Mouse (Mus musculus) cerebellum, adult 9-11 months (tissue): ENCODE results near the gene Nfasc.

Experiments
- DNase-seq: peaks from one replicate; pipeline ENCODE4 v3.0.0; 2022

Nfasc gene

DNA sequence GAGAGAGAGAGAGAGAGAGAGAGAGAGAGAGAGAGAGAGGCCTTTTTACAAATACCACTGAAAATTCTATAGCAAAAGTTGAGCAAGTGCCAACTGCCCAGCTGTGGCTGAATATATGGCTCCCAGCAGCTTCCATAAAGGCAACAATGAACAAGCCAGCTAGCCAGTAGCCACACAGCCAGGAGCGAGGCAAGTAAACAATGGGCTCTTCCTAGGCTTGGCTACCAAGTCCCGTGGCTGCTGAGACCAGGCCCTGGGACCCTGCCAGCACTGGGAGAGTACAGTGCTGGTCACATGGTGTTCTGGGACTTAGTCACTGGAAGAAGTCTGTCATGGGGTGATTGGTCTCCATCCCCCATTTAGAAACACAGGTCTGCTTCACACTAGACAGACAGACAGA is 14.0 kb downstream of the Nfasc start:
- DNase-seq: peak; percentile 66

DNA sequence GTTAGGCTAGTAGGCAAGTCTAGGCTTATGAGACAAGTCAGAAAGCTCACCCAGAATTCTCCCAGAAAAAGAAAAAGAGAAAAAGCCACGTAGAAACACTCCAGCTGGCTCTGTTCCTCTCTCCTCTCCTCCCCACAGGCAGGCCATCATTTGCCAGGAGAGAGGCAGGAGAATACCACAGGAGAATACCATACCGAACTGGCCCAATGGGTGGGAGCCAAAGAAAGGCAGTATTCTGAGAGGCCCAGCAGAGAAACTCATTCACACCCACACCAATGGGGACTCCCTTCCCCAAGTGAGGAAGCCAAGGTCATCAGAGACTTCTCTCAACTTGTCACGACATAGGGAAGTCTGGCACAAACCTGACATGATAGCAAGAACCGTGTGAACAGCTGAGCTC is 19.2 kb downstream of the Nfasc start:
- peak; percentile 60 for DNase-seq

DNA sequence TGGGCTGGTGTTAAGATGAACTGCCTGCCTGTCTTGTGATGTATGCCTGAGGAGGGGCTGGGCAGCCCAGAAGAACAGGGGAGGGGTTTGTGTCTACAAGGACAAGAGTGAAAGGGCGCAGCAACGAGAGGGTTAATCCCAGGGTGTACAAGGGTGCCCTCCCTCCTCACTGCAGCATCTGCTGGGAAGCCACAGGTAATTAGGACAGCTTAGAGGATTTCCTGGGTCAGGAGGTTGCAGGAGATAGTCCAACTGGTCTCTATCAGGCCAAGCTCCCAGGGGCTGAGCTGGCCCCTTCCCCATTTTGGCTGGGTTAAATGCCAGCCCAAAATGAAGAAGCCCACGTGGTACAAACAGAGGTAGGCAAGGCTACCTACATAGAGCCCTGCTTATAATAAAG is 20.3 kb downstream of the Nfasc start:
- DNase-seq: no peak

DNA sequence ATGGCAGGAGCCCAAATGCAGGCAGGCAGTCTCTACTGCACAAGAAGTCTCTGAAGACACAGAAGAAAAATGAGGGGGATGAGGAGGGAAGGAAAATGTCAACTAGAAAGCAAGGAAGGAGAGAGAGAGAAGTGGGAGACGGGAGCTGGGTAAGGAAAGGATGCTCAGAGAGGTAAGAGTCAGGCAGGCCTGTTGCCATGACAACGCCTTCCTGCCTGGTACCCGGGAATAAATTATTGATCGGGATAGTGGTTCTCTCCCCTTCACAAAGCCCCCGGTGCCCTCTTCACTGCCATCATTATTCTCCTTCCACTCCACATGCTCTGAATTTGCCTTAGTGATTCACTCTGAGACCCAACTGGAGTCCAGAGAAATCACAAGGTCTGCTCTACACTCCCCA is 23.4 kb downstream of the Nfasc start:
- no peak for DNase-seq

DNA sequence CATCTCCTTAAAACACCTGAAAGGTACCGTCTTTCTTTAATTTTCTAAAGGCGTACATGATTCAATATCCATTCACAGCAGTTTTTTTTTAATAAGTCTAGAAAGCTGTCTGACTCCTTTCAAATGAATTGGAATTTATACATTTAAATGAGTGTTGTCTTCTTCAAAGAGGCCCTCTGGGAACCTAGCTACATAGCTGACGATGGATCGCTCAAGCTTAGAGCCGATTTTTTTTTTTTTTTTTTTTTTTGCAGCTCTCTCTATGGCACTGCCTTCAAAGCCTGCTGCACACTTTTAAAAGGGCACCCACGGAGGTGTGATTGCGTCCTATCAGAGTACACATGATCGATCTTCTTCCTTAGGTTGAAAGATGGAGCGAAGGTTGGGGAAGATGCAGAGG is 26.6 kb downstream of the Nfasc start:
- no peak for DNase-seq

DNA sequence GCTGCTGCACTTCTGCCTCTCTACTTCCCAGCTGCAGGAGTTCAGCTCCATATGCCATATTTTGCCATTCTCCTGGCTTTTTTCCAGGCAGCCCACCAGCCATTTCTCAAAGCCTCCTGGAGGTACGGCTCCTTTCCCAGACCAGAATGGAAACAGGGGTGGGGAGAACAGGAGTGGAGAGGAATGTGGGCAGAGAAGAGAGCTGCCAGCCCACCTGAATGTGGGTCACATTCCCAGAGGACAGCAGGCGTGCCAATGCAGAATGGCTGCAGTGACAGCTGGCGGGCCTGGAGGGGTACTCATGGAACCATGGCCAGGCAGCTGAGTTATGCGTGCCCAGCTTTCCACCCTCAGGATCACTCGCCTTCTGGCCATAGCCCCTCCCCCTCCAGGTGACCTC is 32.2 kb downstream of the Nfasc start:
- peak; percentile 55 for DNase-seq

DNA sequence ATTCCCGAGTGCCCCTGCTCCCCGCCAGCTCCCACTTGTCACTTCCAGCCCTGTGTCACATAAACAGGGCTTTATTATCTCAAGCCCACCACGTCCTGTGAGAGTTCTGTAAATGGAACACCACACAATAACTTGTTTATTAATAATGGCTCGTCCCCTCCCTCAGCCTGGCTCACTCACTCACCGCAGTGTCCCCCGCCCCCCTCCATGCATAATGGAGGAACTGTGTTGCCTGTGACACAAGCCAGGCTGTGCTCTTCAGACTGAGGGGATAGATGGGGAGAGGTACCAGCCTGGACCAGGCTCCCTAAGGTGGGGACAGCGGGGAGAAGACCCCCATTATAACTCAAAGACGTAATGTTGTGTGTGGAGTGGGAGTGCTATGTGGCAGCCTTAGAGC is 34.3 kb downstream of the Nfasc start:
- no peak for DNase-seq

DNA sequence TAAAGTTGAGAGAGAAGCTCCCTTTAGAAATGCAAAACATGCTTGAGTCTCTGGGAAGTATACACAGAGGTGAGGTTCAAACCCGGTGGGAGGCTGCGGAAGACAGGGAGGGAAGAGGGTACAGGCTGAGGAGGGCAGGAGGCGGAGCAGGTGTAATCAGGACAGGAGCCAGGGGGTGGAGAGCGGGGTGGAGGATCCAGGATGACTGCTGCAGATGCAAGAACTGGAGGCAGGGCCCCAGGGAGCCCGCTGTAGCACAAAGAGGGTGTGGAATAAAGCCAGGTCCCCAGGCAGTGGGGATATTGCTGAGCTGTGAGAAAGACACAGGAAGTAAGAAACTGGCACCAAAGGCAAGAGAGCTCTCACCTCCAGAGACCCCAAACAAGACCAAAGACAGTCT is 38.1 kb downstream of the Nfasc start:
- peak; percentile 38 for DNase-seq

DNA sequence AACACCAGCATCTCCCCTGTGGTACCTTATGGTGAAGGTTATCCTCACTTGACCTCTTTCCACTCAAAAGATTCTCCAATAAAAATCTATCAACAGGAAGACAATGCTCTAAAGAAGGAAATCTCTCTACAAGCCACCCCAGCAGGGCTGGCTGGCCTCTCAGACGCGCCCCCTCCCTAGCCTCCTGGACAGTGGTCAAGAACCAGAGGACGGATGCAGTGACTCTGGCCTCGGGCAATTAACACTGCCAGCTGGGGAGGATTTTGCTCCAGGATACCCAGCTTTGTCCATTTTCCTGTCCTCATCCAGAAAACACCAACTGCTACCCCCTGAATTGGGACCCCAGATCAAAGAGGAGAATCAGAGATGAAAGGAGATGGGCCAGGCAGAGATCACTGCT is 44.7 kb downstream of the Nfasc start:
- no peak for DNase-seq

DNA sequence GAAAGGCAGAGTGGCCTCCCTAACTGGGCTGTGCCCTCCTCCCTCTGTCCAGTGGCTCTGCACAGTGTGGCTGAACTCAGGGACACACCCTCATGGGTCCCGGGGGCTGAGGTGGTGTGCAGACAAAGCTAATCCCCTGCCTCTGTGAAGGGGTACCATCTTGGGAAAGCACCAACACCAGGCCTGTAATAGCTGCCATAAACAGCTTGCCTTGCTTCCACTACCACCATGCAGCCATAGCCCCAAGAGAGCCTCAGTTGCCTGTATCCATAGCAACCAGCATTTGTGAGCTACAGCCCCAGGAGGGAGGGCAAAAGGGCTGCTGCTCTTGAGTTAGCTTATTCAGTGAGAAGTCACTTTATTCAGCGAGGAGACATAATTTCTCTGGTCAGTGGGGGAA is 45.4 kb downstream of the Nfasc start:
- DNase-seq: no peak

DNA sequence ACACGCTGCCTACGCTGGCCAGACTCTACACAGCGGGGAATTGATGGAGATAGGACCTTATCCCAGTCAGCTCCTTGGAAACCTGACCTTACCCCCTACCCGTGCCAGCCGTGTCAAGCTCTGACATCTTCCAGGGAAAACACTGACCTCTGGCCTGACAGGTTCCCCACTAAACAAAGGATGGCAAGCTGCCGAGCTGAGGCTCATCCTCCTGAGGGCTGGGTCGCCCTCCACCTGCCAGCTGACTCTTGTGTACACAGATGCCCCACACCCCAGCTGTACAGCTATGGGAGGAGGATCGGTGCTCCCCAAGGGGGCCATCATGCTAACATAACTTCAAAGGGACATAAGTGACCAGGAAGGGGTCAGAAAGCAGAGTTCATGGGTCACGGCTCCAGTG is 47.6 kb downstream of the Nfasc start:
- DNase-seq: peak; percentile 53

DNA sequence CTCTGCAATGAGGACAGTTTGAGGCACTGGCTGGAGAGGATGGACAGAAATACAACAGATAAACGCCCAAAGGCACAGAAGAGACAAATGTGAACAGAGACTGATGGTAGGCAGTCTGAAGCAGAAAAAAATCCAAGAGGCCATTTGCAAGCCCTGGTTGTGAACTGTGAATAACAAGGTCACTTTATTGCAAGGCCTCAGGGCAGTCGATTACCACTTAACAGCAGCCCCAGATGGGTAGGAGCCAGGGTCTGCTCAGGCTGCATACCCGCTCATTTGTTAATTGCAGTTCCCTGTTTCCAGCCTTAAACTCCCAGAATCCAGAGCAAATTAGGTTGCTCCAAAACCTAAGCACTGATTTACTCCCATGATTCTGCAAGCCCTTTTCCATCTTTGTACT is 52.4 kb downstream of the Nfasc start:
- no peak for DNase-seq

DNA sequence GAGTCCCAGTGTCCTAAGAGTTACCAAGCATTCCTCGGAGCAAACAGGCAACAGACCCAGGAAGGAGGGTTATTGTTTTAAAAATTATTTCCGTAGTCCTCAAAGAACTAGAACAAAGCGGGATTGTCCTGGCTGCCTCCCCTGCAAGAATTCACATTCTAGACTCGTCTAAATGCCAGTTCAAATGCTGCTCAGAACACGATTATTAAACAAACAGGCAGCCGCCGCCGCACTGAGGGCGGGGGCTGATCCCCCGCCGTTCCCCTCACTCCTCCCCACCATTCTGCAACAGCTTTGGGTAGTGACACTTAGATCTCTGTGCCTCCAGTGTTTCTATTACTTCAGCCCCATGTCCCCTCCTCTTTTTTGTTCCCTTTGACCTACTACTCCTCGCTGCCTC is 62.7 kb downstream of the Nfasc start:
- no peak for DNase-seq

DNA sequence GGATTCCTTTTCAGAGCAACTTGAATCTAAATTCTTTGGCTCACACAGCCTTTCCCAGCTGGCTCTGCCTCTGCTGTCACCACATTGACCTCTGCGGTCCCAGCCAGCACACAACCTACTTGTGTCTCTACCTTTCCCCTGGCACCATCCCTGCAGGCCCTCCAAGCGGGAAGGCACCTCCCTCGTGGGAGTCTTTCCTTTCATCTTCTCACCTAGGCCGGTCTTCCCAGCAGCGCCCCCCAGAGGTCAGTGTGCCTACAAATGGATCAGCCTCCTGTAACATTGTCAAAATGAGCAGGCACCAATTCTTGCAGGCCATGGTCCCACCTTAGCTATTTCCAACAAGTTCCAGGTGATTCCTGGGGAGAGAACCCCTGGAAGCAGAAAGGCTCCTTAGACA is 63.5 kb downstream of the Nfasc start:
- no peak for DNase-seq

DNA sequence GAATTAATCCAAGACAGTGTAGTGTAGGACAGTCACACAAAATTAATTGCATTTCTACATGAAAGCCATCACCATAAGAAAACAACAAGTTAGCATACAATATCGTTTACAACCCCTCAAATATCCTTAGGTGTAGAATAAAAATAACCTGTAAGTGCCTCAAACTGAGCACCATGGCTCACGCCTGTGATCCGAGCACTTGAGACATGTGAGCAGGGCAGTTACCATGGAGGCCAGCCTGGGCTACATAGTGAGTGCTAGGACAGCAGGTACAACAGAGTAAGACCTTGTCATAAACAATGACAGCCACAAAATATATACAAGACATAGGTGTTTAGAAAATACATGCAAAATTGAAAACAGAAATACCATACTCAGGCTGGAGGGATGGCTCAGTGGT is 68.9 kb downstream of the Nfasc start:
- DNase-seq: no peak

DNA sequence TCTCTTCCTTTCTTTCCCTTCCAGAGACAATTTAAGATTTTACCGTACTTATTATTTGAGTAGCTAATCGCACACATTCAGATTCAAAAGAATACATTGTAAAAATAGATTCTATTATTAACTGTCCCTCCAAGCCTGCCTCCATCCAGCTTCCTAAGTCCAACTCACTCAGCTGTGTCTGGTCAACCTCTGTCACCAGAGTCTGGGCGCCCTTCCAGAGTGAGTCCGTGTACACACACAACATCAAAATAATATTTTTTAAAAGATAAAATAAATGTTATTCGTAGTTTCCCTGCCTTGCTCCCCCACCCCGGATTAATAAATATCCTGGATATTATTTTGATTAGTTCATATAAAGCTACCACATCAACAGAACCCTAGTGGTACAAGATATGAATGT is 72.4 kb downstream of the Nfasc start:
- no peak for DNase-seq

DNA sequence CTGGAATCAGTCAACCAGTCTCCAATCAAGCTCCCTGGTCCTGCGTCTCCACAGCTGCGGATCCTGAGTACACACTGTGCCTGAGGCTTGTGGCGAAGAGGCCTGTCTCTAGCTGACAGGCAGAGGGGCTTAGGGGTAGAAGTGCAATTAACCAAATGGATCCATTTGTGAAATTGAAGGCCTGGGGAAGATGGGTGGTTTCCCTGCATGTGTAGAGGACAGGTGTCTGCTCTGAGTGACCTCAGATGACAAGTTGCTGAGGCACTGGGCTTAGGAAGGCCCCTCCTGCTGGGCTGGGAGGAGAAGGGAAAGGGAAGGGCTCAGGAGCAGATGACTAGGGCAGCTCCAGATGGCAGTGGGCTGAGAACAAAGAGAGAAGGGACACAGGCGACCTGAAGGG is 81.2 kb downstream of the Nfasc start:
- DNase-seq: peak; percentile 60

DNA sequence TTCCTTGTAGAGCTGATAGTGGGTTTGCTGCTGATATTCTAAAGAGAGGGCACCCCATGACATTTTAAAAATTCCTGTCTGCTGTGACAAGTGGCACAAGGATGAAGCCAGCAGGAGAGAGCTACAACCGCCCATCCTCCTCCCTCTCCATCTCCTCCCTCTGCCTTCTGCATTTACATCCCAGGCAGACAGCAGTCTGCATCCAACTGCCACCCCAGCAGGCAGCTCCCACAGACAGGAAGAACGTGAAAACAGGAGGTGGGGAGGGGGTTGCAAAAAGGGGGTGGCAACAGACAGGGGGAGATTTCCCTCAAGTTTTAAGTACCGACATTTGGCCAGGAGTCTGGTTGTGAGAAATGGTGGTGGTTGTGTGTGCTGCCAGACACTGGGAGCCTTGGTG is 82.0 kb downstream of the Nfasc start:
- DNase-seq: no peak

DNA sequence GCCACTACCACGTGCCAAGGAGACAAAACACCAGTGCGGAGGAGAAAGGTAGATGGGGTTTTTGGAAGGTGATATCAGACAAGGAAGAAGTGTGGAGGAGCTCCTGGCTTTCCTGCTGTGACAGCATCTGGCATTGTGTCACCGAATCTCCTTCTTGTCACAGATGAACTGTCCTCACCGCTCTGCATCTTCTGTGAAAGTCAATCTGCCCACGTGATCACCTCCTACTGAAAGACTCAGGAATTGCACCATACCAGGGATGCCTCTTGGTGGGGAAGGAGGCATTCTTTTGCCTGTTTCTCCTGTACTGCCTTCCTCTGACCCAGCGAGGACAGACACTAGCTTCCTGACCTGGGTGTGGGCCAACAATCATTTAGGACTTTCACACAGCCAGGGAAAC is 86.0 kb downstream of the Nfasc start:
- DNase-seq: peak; percentile 73

DNA sequence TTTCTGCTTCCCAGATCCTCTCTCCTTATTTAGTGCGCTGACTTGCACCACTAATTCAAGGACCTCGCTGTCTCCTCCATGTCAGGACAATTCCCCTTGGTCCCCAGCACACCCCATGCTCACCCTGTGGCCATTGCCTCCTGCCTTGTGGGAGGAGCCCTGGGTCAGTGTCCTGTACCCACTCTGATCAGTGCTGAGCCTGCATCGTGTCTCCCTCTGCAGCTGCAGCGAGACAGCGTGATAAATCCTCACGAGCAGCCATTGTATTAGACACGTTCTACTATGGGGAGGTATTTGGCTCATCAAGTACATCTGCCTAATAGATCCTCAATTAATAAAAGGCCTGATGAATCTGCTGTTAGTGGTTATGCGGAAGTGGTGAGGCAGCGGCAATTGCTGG is 86.8 kb downstream of the Nfasc start:
- no peak for DNase-seq

DNA sequence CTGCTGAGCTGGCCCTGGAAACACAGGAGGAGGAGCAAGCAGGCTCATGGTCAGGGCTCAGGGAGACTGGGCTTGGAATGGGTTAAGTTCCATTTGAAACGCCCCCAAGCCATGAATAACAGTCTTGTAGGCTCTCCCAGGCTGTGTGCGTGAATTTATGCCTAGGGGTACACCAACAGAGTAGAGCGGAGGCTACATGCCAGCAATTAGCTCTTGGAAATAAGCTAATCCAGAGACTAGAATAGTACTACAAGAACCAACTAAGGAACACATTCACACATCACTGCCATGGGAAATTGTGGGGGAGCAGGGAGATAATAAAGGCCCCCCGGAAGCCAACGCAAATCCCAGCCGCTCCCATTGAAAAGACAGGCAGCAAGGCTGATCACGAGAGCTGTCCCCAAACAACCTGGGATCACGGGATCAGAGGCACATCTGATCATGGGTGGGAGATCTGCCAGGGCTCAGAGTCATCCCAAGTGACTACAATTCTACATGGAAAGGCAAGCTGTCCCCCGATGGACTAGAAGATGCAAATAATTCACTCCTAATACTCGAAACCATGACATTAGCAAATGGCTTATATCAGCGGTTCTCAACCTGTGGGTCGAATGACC is 87.6 kb downstream of the Nfasc start:
- DNase-seq: no peak

DNA sequence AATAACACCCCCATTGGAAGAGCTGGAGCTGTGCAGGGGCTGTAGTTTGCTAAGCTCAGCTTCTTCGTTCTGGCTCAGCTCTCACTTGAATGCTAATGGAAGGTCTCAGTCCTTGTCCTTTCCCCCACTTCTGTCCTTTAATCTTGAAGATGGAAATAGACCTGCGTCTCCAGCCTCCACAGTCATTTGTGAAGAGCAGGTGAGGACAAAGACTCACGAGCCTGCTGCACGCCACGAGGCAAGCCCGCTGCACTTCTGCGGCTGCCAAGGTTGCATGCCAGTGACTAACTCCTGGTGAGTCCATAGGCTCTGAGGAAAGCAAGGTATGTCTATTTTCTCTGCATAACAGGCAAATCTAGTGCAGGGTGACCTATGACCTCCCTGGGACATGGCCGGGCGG is 88.4 kb downstream of the Nfasc start:
- DNase-seq: no peak

DNA sequence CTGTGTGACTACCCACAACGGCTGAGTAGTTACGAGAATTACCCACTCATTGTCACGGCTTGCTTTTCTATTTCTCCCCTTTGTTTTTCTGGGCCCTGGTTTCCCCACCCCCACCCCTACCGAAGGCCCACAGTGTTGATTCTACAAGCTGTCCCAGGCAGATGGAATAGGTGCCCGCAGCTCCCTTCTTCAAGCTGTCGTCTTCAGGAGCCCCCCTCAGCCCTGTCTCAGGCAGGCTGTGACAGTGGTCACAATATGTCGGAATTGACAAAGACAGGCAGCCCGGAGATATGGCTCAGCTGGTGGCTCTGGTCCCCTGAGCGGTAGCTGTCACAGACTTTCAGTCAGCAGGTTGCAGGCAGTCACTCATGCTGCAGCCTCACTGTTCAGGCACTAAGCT is 90.9 kb downstream of the Nfasc start:
- no peak for DNase-seq

DNA sequence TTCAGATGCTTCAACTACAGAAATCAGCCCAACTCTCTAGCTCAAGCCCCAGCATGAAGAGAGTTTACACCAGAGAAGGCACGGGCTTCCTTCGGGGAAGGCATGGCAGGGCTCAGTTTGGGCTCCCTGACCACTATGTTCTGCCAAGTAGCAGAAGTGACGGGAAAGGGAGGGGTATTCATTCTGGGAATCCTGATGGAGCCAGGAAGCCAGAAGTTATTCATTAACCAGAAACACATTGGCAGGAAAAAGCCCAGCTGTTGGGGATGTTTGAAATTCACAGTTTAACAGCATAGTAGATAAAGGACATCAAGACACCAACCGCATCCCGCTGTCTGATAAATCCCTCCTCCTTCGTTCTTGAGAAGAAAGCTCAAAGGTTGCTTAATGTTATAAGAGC is 93.6 kb downstream of the Nfasc start:
- no peak for DNase-seq

DNA sequence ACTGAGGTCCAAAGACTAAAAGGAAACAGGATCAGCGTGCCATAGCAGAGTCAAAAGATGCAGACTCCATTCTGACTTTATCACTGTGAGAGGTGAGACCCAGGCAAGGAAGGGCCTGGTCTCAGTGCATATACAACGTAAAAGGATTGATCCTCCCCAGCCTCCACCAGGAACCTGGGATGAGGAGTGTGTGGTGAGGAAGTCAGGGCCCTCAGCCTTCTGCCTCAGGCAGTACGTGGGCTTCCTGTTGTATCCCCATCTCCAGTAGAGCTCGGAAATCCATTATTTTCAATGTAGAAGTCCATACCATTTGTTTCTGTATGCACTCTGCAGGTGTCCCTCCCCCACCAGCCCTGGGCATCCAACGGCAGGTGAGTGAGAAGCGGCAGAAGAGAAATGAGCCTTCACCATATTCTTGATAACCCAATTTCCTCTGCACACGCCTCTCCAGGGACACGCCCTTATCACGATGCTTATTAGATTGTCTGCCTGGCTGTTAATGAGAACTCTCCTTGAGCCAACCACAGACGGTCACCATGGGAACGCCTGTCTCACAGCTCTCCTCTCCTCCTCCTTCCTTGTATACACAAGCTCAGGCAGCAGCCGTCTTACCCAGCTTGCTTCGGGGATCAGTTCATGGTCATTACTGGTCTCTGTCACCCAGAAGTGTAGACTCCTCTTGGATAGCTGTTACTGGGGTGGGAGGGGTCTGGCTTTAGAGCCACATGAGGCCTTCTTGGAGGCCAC is 100.4 kb downstream of the Nfasc start:
- DNase-seq: no peak
